Mouse (Mus musculus) bone marrow, adult 2 months (tissue): ENCODE results near the gene Parvb. TPM values are rescaled to one million over a fixed set of nuclear protein-coding genes. Genes with fewer than 3 reads are reported as not detected.

ENCODE experiments used
- H3K27ac ChIP-seq: fragments of 200-500 bp; 2 replicates; pipeline ENCODE4 v1.5.1; 2012; ENCODE audit warnings: low read depth, mild to moderate bottlenecking, control low read depth, inconsistent platforms, low read length; ENCODE audit not compliant: control insufficient read depth, poor library complexity, insufficient read depth
- H3K4me1 ChIP-seq: fragments of 200-500 bp; 2 replicates; pipeline ENCODE4 v1.6.1; 2011; ENCODE audit warnings: low read length; ENCODE audit not compliant: control insufficient read depth, insufficient read depth
- H3K4me3 ChIP-seq: fragments of 200-500 bp; replicated peaks from 2 replicates; pipeline ENCODE3; 2011; ENCODE audit warnings: mild to moderate bottlenecking, low read depth, low read length, control low read depth; ENCODE audit not compliant: control insufficient read depth
- CTCF ChIP-seq: fragments of 200-500 bp; IDR thresholded peaks from 2 replicates; pipeline ENCODE4 v1.5.1; 2011; ENCODE audit warnings: low read length, control low read depth; ENCODE audit not compliant: control insufficient read depth, insufficient read depth
- POLR2A ChIP-seq: fragments of 200-500 bp; IDR thresholded peaks from 2 replicates; pipeline ENCODE4 v1.6.1; 2011; ENCODE audit warnings: low read depth, mild to moderate bottlenecking, control low read depth, low read length, borderline replicate concordance; ENCODE audit not compliant: control insufficient read depth
- WGBS: fragments of 180-500 bp; shearing (Covaris S2); methylation state at CpG from one replicate; pipeline ENCODE4 v1.1.7; 2018; 5-methylcytosine and 5-hydroxymethylcytosine counted together
- polyA plus RNA-seq: library from polyadenylated mRNA; stranded (reverse); fragments of >200 nt; gene quantifications from 2 replicates; pipeline ENCODE4 v1.2.4, GENCODE M21; 2011; ENCODE audit warnings: low replicate concordance; ENCODE audit not compliant: missing spikeins, insufficient read depth, insufficient read length

Parvb gene
- polyA plus RNA-seq, 1 experiment, result 120 TPM

- no peak overlapping the region for H3K27ac ChIP-seq
- H3K4me1 ChIP-seq, result no peaks in the 10 kb centered on the region
- WGBS, result 82% methylated on average over 10 of the region's 10 CpGs
- TF ChIP-seq POLR2A, result no peak
- TF ChIP-seq CTCF, result no peak
- no peak overlapping the region for H3K4me3 ChIP-seq
These were observed 37.3 kb downstream of the Parvb start for GRCm38 (mm10) chr15:84269107-84269633.

- Histone ChIP-seq H3K27ac (no peak overlapping the region), H3K4me3 (no peak overlapping the region), H3K4me1 (no peaks in the 10 kb centered on the region)
- WGBS, result 81% methylated on average over 5 of the region's 5 CpGs
- TF ChIP-seq POLR2A (no peak), CTCF (no peak)
These were observed 38.2 kb downstream of the Parvb start for GRCm38 (mm10) chr15:84270032-84270431.

- Histone ChIP-seq H3K4me3 (no peak overlapping the region), H3K27ac (no peak overlapping the region), H3K4me1 (no peaks in the 10 kb centered on the region)
- TF ChIP-seq POLR2A (no peak), CTCF (no peak)
- WGBS, result 81% methylated on average over 6 of the region's 6 CpGs
These were observed 38.6 kb downstream of the Parvb start for GRCm38 (mm10) chr15:84270463-84270862.

- 89% methylated on average over 4 of the region's 4 CpGs for WGBS
- TF ChIP-seq POLR2A, result no peak
- no peak for TF ChIP-seq CTCF
- Histone ChIP-seq H3K4me1 (no peaks in the 10 kb centered on the region), H3K4me3 (no peak overlapping the region), H3K27ac (no peak overlapping the region)
These were observed 44.2 kb downstream of the Parvb start for GRCm38 (mm10) chr15:84276066-84276465.

- TF ChIP-seq CTCF (no peak), POLR2A (no peak)
These were observed 46.2 kb downstream of the Parvb start for GRCm38 (mm10) chr15:84278091-84278490.

GRCm38 (mm10) chr15:84278656-84279055, 46.8 kb downstream of the Parvb start:
- H3K4me1 ChIP-seq, result no peaks in the 10 kb centered on the region
- H3K4me3 ChIP-seq, result no peak overlapping the region
- TF ChIP-seq POLR2A (no peak), CTCF (no peak)
- WGBS, result 91% methylated on average over 7 of the region's 7 CpGs
- H3K27ac ChIP-seq, result no peak overlapping the region

More at GRCm38 (mm10) chr15:84278091-84278490, 46.2 kb downstream of the Parvb start:
- H3K4me3 ChIP-seq, result no peak overlapping the region
- WGBS, result 85% methylated on average over 7 of the region's 7 CpGs
- H3K4me1 ChIP-seq, result no peaks in the 10 kb centered on the region
- no peak overlapping the region for H3K27ac ChIP-seq

- no peak overlapping the region for H3K27ac ChIP-seq
- 21% methylated on average over 8 of the region's 8 CpGs for WGBS
- TF ChIP-seq CTCF (no peak), POLR2A (no peak)
- H3K4me1 ChIP-seq, result no peaks in the 10 kb centered on the region
- H3K4me3 ChIP-seq, result no peak overlapping the region
These were observed 48.5 kb downstream of the Parvb start for GRCm38 (mm10) chr15:84280309-84280708.

GRCm38 (mm10) chr15:84280712-84281347, 49.0 kb downstream of the Parvb start:
- Histone ChIP-seq H3K4me3 (no peak overlapping the region), H3K4me1 (no peaks in the 10 kb centered on the region), H3K27ac (no peak overlapping the region)
- 85% methylated on average over 11 of the region's 11 CpGs for WGBS
- TF ChIP-seq POLR2A (no peak), CTCF (no peak)
